Mouse (Mus musculus) lung, postnatal 0 days (tissue): ENCODE results near the gene Tmem38b.

Experiments used
- CTCF ChIP-seq: IDR thresholded peaks from 2 replicates; pipeline ENCODE4 v1.5.1; 2016; ENCODE audit warnings: antibody characterized with exemption, mild to moderate bottlenecking
- EP300 ChIP-seq: IDR thresholded peaks from 2 replicates; pipeline ENCODE4 v1.6.1; 2016; ENCODE audit warnings: antibody characterized with exemption, mild to moderate bottlenecking, control low read depth

- TF ChIP-seq CTCF, result no peak
- peak; percentile 46; the same call in 1 of the 2 replicates for TF ChIP-seq EP300
These were observed 6.5 kb downstream of the Tmem38b start for GRCm38 (mm10) chr4:53832321-53832720.
